Mouse (Mus musculus): ENCODE measurements around the gene Plin3. TPM values are rescaled to one million over a fixed set of nuclear protein-coding genes. Genes with fewer than 3 reads are reported as not detected.
A peak's percentile ranks its signal among the peaks of the same experiment; 100 is the strongest.

Plin3 gene
- polyA plus RNA-seq, 1 experiment from 2014 or later: 70.9 TPM

GRCm38 (mm10) chr17:56279481-56280155 is 13.1 kb downstream of the Plin3 start:
- peaks cover 6 to 17% of the 10 kb centered on the region in 2 experiments for H3K4me1 ChIP-seq (ENCODE audit: control insufficient read depth in 2 of 2, insufficient read depth in 2 of 2, low read length in 2 of 2)
- no peaks in the 10 kb centered on the region for H3K9me3 ChIP-seq (ENCODE audit: control insufficient read depth, low read length)
- WGBS: 53% methylated on average over 12 of the region's 12 CpGs
- no peak for ATAC-seq (ENCODE audit: insufficient number of reproducible peaks, insufficient read depth, low FRiP score, low read depth)
- H3K4me3 ChIP-seq (ENCODE audit: control insufficient read depth in 1 of 2, insufficient read depth in 1 of 2, low read depth in 1 of 2, low read length in 2 of 2): no peak overlapping the region
- H3K36me3 ChIP-seq (ENCODE audit: control insufficient read depth, insufficient read depth, low read length): peaks cover 64% of the 10 kb centered on the region
- peak overlapping the region; percentile 31 to 75; a peak in 3 of 4 replicates for H3K27ac ChIP-seq (replicated peaks in 1 of 2; ENCODE audit: control insufficient read depth in 1 of 2, insufficient read depth in 1 of 2, low read depth in 2 of 2, low read length in 2 of 2)
- H3K9ac ChIP-seq (ENCODE audit: low read length): peak overlapping the region; percentile 49
- no peaks in the 10 kb centered on the region for H3K27me3 ChIP-seq (ENCODE audit: control insufficient read depth, insufficient read depth, low read length)
- no peak overlapping the region for H3K4me2 ChIP-seq (ENCODE audit: low read length)

GRCm38 (mm10) chr17:56278340-56278739 is 14.3 kb downstream of the Plin3 start:
- Histone ChIP-seq H3K27ac (replicated peaks in 1 of 2; ENCODE audit: control insufficient read depth in 1 of 2, insufficient read depth in 1 of 2, low read depth in 2 of 2, low read length in 2 of 2) (peak overlapping the region; percentile 93 to 97), H3K4me3 (ENCODE audit: control insufficient read depth in 1 of 2, insufficient read depth in 1 of 2, low read depth in 1 of 2, low read length in 2 of 2) (no peak overlapping the region), H3K9me3 (ENCODE audit: control insufficient read depth, low read length) (no peaks in the 10 kb centered on the region), H3K27me3 (ENCODE audit: control insufficient read depth, insufficient read depth, low read length) (no peaks in the 10 kb centered on the region), H3K36me3 (ENCODE audit: control insufficient read depth, insufficient read depth, low read length) (peaks cover 63% of the 10 kb centered on the region), H3K9ac (ENCODE audit: low read length) (peak overlapping the region; percentile 34; the same call in 1 of the 2 replicates), H3K4me1 (ENCODE audit: control insufficient read depth in 2 of 2, insufficient read depth in 2 of 2, low read length in 2 of 2) (peaks cover 8 to 24% of the 10 kb centered on the region in 2 experiments), H3K4me2 (ENCODE audit: low read length) (no peak overlapping the region)
- 89% methylated on average over 5 of the region's 5 CpGs for WGBS
- no peak for ATAC-seq (ENCODE audit: insufficient number of reproducible peaks, insufficient read depth, low FRiP score, low read depth)

GRCm38 (mm10) chr17:56277567-56277893 is 15.1 kb downstream of the Plin3 start:
- H3K4me2 ChIP-seq (ENCODE audit: low read length): peak overlapping the region; percentile 61
- H3K4me3 ChIP-seq (ENCODE audit: control insufficient read depth in 1 of 2, insufficient read depth in 1 of 2, low read depth in 1 of 2, low read length in 2 of 2): peak overlapping the region in 1 of 2 experiments; percentile 66; a peak in 2 of 4 replicates
- H3K27ac ChIP-seq (replicated peaks in 1 of 2; ENCODE audit: control insufficient read depth in 1 of 2, insufficient read depth in 1 of 2, low read depth in 2 of 2, low read length in 2 of 2): peak overlapping the region; percentile 93 to 97
- H3K27me3 ChIP-seq (ENCODE audit: control insufficient read depth, insufficient read depth, low read length): no peaks in the 10 kb centered on the region
- peaks cover 8 to 31% of the 10 kb centered on the region in 2 experiments for H3K4me1 ChIP-seq (ENCODE audit: control insufficient read depth in 2 of 2, insufficient read depth in 2 of 2, low read length in 2 of 2)
- peaks cover 61% of the 10 kb centered on the region for H3K36me3 ChIP-seq (ENCODE audit: control insufficient read depth, insufficient read depth, low read length)
- no peak for ATAC-seq (ENCODE audit: insufficient number of reproducible peaks, insufficient read depth, low FRiP score, low read depth)
- no peaks in the 10 kb centered on the region for H3K9me3 ChIP-seq (ENCODE audit: control insufficient read depth, low read length)
- peak overlapping the region; percentile 93 for H3K9ac ChIP-seq (ENCODE audit: low read length)
- WGBS: 35% methylated on average over 2 of the region's 2 CpGs

- peak within 1 kb of the TSS; percentile 93 for H3K9ac ChIP-seq (ENCODE audit: low read length)
- H3K27ac ChIP-seq (replicated peaks in 1 of 2; ENCODE audit: control insufficient read depth in 1 of 2, insufficient read depth in 1 of 2, low read depth in 2 of 2, low read length in 2 of 2): peak within 1 kb of the TSS; percentile 94 to 97
- no peaks in the 10 kb centered on the region for H3K27me3 ChIP-seq (ENCODE audit: control insufficient read depth, insufficient read depth, low read length)
- peak within 1 kb of the TSS; percentile 66 to 68 for H3K4me3 ChIP-seq (ENCODE audit: control insufficient read depth in 1 of 2, insufficient read depth in 1 of 2, low read depth in 1 of 2, low read length in 2 of 2)
- WGBS: 5% methylated on average over 20 of the region's 21 CpGs
- H3K36me3 ChIP-seq (ENCODE audit: control insufficient read depth, insufficient read depth, low read length): peaks cover 63% of the 10 kb centered on the region
- ATAC-seq (ENCODE audit: insufficient number of reproducible peaks, insufficient read depth, low FRiP score, low read depth): peak; percentile 93
- H3K9me3 ChIP-seq (ENCODE audit: control insufficient read depth, low read length): no peaks in the 10 kb centered on the region
- peak within 1 kb of the TSS; percentile 61 for H3K4me2 ChIP-seq (ENCODE audit: low read length)
- H3K4me1 ChIP-seq (ENCODE audit: control insufficient read depth in 2 of 2, insufficient read depth in 2 of 2, low read length in 2 of 2): peaks cover 8 to 31% of the 10 kb centered on the region in 2 experiments
These were observed 15.8 kb downstream of the Plin3 start, which contains the start of gene Ticam1 for GRCm38 (mm10) chr17:56276643-56277566. Gene Ticam1, minus strand, starts transcription at chr17:56276786.

GRCm38 (mm10) chr17:56275842-56276480 is 16.7 kb downstream of the Plin3 start:
- Histone ChIP-seq H3K36me3 (ENCODE audit: control insufficient read depth, insufficient read depth, low read length) (peaks cover 64% of the 10 kb centered on the region), H3K9ac (ENCODE audit: low read length) (peak overlapping the region; percentile 93), H3K4me2 (ENCODE audit: low read length) (peak overlapping the region; percentile 61), H3K4me1 (ENCODE audit: control insufficient read depth in 2 of 2, insufficient read depth in 2 of 2, low read length in 2 of 2) (peaks cover 8 to 31% of the 10 kb centered on the region in 2 experiments), H3K27ac (replicated peaks in 1 of 2; ENCODE audit: control insufficient read depth in 1 of 2, insufficient read depth in 1 of 2, low read depth in 2 of 2, low read length in 2 of 2) (peak overlapping the region; percentile 94 to 97), H3K27me3 (ENCODE audit: control insufficient read depth, insufficient read depth, low read length) (no peaks in the 10 kb centered on the region), H3K4me3 (ENCODE audit: control insufficient read depth in 1 of 2, insufficient read depth in 1 of 2, low read depth in 1 of 2, low read length in 2 of 2) (peak overlapping the region; percentile 66 to 68), H3K9me3 (ENCODE audit: control insufficient read depth, low read length) (no peaks in the 10 kb centered on the region)
- 13% methylated on average over 5 of the region's 5 CpGs for WGBS
- ATAC-seq (ENCODE audit: insufficient number of reproducible peaks, insufficient read depth, low FRiP score, low read depth): 0 out of 2 replicates have a peak, but pooled peaks have one; percentile 28

- peaks cover 4 to 29% of the 10 kb centered on the region in 2 experiments for H3K4me1 ChIP-seq (ENCODE audit: control insufficient read depth in 2 of 2, insufficient read depth in 2 of 2, low read length in 2 of 2)
- ATAC-seq (ENCODE audit: insufficient number of reproducible peaks, insufficient read depth, low FRiP score, low read depth): no peak
- H3K27me3 ChIP-seq (ENCODE audit: control insufficient read depth, insufficient read depth, low read length): no peaks in the 10 kb centered on the region
- no peak overlapping the region for H3K4me2 ChIP-seq (ENCODE audit: low read length)
- no peak overlapping the region for H3K4me3 ChIP-seq (ENCODE audit: control insufficient read depth in 1 of 2, insufficient read depth in 1 of 2, low read depth in 1 of 2, low read length in 2 of 2)
- 77% methylated on average over 5 of the region's 5 CpGs for WGBS
- peaks cover 58% of the 10 kb centered on the region for H3K36me3 ChIP-seq (ENCODE audit: control insufficient read depth, insufficient read depth, low read length)
- H3K27ac ChIP-seq (replicated peaks in 1 of 2; ENCODE audit: control insufficient read depth in 1 of 2, insufficient read depth in 1 of 2, low read depth in 2 of 2, low read length in 2 of 2): no peak overlapping the region; a peak in 1 of 4 replicates
- H3K9ac ChIP-seq (ENCODE audit: low read length): no peak overlapping the region
- no peaks in the 10 kb centered on the region for H3K9me3 ChIP-seq (ENCODE audit: control insufficient read depth, low read length)
These were observed 18.7 kb downstream of the Plin3 start for GRCm38 (mm10) chr17:56273986-56274385.

- H3K36me3 ChIP-seq (ENCODE audit: control insufficient read depth, insufficient read depth, low read length): peaks cover 53% of the 10 kb centered on the region
- ATAC-seq (ENCODE audit: insufficient number of reproducible peaks, insufficient read depth, low FRiP score, low read depth): no peak
- 0 out of 2 replicates have a peak overlapping the region, but pooled peaks have one; percentile 25 for H3K9ac ChIP-seq (ENCODE audit: low read length)
- 0 out of 4 replicates have a peak overlapping the region, but pooled peaks of 1 of the 2 experiments have one; percentile 5 for H3K27ac ChIP-seq (replicated peaks in 1 of 2; ENCODE audit: control insufficient read depth in 1 of 2, insufficient read depth in 1 of 2, low read depth in 2 of 2, low read length in 2 of 2)
- WGBS: 82% methylated on average over 7 of the region's 7 CpGs
- no peak overlapping the region for H3K4me2 ChIP-seq (ENCODE audit: low read length)
- H3K9me3 ChIP-seq (ENCODE audit: control insufficient read depth, low read length): no peaks in the 10 kb centered on the region
- peaks cover 4 to 27% of the 10 kb centered on the region in 2 experiments for H3K4me1 ChIP-seq (ENCODE audit: control insufficient read depth in 2 of 2, insufficient read depth in 2 of 2, low read length in 2 of 2)
- H3K27me3 ChIP-seq (ENCODE audit: control insufficient read depth, insufficient read depth, low read length): no peaks in the 10 kb centered on the region
- no peak overlapping the region for H3K4me3 ChIP-seq (ENCODE audit: control insufficient read depth in 1 of 2, insufficient read depth in 1 of 2, low read depth in 1 of 2, low read length in 2 of 2)
These were observed 19.2 kb downstream of the Plin3 start for GRCm38 (mm10) chr17:56273482-56273881.
